Mouse (Mus musculus) mature B cell (primary cell): Measurements from ENCODE around the gene Cand2.
"Not testable (repeated sequence)": the region's sequence is repeated elsewhere in the genome, so short reads cannot be mapped to it uniquely, and the experiment has no call there.

Source experiments
- in situ Hi-C: fragments of 300-500 bp; cut with MboI; formaldehyde crosslinking; loops from 2 replicates; pipeline ENCODE4 v1.14.3; 2019

Cand2 gene

DNA sequence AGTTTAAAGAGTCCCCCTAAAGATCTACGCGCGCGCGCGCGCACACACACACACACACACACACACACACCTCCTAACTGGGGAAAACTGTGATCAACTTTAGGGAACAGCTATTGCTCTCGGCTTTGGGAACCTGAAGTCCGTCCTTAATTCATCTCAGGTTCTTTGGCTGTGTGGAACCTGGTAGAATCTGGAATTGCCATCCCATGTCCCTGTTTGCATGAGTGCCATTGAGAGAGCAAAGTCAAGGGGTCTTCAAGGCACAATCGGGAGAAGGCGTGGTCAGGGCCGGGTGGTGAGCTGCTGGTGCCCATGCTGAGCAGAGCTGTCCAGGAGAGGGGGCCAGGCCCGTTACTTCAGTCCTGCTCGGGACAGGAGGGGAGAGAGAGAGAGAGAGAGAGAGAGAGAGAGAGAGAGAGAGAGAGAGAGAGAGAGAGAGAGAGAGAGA, 348 bp upstream of the Cand2 start:
- in situ Hi-C loops = no loop called here

DNA sequence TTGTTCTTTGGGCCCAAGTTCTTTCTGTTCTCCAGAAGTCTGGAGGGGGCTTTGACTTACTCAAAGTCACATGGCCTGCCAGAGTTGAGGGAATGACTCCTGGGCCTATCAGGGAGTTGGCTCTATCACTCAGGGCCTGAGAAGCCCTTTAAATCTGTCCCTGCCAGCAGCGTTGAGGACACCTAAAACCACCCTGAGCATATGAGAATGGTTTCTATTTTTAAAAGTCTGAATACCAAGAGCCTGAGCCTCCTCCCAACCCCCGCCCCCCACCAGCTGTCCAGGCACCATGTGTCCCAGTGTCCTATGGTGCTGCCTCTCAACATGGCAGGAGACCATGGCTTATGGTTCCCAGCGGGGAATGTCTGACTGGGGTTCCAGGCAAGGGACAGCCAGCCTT, 1.5 kb downstream of the Cand2 start:
- in situ Hi-C loops = no loop called here

DNA sequence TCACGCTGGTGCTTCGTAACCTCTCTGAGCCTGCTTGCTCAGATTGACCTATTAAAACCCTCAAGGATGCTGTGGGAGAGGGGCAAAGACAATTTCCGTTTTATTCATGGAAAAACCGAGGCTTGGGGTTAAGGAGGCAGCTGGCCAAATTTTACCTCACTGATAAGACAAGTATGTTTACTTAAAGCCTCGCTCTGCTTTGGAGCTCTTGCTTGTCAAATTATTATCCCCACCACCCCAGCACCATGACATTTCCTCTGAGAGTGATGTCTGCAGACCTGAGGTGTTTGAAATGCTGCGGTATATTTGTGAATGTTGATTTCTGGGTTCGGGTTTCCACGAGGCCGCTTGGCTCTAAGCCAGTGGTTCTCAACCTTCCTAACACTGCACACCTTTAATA, 2.0 kb downstream of the Cand2 start:
- in situ Hi-C loops = no loop called here

DNA sequence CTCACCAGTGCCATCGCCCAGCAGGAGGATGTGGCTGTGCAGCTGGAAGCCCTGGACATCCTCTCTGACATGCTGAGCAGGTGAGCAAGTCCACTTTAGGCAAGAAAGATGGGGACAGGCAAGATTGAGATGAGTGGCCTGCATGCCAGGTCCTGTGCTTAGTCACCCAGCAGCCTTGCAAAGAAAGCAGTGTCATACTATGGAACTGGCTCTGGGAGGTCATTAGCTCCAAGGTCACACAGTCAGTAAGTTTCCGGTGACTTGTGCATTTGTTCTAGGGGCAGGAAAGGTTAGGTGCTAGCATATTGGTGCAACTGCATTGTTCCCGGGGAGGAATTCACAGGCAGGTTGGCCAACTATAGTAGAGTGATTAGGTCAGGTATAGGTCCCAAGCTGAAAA, 8.4 kb downstream of the Cand2 start:
- in situ Hi-C loops = no loop called here

DNA sequence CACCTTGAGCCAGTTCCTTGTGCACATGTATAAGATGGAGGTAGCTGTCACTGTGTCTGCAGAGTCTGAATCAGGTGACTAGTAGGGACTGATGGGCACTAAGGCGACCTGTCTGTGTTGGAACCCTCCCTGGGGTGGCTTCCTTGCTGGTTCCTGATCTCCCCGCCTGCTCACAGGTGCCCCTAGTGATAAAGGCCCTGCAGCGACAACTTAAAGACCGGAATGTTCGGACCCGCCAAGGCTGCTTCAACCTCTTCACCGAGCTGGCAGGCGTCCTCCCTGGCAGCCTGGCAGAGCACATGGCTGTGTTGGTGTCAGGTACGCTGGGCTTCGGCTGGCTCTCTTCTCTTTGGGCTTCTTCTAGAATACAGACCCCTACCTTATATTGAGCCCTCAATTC, 16.7 kb downstream of the Cand2 start:
- in situ Hi-C loops = no loop called here

DNA sequence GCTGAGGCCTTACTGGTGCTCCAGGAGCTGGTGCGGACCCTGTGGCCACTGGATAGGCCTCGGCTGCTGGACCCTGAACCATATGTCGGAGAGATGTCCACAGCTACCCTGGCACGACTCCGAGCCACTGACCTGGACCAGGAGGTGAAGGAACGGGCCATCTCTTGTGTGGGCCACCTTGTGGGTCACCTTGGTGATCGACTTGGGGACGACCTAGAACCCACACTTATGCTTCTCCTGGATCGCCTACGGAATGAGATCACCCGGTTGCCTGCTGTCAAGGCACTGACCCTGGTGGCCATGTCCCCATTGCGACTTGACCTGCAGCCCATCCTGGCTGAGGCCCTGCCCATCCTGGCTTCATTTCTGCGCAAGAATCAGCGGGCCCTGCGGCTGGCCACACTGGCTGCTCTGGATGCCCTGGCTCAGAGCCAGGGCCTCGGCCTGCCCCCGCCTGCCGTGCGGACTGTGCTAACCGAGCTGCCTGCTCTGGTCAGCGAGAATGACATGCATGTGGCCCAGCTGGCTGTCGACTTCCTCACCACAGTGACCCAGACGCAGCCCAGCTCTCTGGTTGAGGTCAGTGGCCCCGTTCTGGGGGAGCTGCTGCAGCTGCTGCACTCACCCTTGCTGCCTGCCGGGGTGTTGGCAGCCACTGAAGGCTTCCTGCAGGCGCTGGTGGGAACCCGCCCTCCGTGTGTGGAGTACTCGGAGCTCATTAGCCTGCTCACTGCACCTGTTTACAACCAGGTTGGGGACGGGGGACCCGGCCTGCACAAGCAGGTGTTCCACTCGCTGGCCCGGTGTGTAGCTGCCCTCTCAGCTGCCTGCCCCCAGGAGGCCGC, 17.7 kb downstream of the Cand2 start:
- in situ Hi-C loops = no loop called here

DNA sequence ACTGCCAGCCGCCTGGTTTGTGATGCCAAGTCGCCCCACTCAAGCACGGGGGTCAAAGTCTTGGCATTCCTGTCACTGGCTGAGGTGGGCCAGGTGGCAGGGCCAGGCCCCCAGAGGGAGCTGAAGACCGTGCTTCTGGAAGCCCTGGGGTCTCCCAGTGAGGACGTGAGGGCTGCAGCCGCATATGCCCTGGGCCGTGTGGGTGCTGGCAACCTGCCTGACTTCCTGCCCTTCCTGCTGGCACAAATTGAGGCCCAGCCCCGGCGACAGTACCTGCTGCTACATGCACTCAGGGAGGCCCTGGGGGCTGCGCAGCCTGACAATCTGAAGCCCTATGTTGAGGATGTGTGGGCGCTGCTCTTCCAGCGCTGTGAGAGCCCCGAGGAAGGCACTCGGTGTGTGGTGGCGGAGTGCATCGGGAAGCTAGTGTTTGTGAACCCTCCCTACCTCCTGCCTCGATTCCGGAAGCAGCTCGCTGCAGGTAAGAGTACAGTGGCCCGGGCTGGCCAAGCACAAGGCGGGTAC, 18.4 kb downstream of the Cand2 start:
- in situ Hi-C loops = no loop called here

DNA sequence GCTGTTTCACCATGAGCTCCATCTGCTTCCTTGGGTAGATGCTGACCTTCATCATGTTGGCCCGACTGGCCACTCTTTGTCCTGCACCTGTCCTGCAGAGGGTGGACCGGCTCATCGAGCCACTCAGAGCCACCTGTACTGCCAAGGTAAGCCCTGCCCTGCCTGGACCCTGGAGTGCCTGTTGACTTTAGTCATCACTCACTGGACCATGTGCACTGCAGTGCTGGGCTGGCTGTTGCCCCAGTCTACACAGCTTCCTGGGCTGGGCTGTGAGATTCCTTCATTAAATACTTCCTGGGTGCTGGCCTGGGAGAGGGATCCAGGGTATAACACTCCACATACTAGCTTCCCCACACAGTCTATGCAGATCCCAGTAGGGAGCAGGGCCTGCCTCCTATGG, 27.5 kb downstream of the Cand2 start:
- in situ Hi-C loops = no loop called here

DNA sequence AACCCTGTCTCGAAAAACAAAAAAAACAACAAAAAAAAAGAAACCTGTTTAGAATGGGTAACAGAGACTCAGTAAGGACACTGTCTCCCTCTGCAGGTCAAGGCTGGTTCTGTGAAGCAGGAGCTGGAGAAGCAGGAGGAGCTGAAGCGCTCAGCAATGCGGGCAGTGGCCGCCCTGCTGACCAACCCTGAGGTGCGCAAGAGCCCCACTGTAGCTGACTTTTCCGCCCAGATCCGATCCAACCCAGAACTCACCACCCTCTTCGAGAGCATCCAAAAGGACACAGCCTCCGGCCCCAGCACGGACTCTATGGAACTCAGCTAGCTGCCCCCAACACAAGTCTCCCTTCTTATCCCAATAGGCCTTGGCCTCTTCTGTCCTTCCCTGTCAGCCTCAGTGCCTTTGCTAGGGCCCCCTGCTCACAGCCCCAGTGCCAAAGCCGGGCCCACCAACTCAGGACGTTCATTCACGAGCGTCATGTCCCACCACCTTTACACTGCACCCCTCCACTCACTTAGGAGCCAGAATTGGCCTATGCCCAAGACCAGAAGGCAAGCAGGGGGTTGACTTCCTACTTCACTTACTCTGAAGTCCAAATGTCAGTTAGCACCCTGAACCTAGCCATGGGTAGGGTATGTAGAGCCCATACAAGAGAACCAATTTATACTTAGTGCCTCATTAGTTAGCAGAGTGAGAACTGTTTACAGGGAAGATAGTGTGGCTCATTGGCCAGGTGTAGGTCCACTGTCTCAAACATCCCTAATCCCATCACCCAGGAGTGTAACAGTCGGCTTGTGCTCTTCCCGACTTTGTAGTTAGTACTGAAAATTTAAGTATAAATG, 29.4 kb downstream of the Cand2 start:
- in situ Hi-C loops = no loop called here

DNA sequence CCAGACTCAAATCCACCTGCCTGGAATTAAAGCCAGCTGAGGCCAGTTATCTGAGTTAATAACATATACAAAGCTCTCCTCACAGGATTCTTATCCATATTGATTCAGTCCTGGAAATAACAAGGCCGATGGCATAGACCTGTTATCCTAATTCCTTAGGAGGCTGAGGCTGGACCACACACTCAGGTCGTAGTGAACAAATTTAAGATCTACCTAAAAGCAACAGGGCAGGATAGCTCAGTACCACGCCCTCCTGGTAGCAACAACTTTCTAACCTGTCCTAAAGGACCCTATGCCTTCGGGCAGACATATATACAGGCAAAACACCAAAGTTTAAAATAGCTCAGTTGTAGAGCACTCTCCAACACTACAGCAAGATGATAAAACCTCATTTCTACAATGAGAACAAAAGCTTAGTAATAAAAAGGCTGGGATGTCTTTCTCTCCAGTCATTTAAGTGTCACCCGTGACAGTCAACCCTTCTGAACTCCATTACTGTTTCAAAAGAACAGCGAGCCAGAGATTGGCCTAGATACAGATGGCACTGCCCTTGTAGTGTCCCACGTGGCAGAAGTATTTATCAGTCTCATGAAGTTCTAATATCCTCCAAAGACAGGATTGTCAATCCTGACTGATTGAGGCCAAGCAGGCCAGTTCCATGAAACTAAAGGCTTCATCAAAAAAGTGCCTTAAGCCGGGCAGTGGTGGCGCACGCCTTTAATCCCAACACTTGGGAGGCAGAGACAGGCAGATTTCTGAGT, 30.3 kb downstream of the Cand2 start:
- in situ Hi-C loops = no loop called here

DNA sequence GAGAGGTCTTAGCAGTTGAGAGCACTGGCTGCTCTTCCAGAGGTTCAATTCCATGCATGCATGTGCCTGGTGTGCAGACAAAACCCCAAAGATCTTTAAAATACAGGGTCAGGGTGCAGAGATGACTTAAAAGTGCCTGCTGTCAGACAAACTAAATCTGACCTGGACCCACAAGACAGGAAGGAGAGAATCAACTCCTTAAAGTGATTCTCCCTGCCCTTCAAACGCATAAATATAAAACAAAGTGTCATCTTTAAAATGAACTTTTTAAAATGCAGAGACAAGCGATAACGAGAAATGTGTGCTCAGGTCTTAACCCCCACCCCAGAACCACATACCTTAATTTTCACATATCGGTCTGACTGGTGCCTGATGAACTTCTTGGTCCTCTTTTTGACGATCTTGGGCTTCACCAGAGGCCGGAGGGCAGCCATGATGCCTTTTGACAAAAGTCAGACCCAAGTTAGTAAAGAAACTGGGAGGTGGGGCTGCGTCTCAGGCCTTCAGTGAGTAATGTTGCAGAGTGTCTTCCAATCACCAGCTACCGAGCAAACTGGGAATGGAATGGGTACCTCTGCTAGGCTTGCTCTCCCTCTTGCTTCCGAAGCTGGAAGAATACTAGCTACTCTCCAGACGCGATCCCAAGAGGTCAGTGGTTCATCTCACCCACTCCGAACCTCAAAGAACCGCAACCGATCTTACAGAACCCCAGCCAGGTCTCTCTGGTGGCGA, 33.3 kb downstream of the Cand2 start:
- in situ Hi-C loops = no loop called here

DNA sequence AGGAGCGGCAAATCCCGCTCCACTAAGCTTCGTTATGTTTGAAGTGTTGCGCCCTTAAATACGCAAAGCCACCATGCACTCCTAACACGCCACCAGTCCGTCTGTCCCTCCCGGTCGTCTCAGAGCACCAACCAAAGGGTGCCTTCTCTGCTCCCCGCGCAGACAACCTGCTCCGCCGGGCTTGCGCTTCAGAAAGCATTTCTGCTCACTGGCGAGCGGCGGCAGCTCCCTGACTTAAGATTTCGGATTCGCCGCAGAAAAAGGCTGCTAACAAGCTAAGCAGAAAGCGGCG, 33.8 kb downstream of the Cand2 start:
- in situ Hi-C loops = no loop called here

DNA sequence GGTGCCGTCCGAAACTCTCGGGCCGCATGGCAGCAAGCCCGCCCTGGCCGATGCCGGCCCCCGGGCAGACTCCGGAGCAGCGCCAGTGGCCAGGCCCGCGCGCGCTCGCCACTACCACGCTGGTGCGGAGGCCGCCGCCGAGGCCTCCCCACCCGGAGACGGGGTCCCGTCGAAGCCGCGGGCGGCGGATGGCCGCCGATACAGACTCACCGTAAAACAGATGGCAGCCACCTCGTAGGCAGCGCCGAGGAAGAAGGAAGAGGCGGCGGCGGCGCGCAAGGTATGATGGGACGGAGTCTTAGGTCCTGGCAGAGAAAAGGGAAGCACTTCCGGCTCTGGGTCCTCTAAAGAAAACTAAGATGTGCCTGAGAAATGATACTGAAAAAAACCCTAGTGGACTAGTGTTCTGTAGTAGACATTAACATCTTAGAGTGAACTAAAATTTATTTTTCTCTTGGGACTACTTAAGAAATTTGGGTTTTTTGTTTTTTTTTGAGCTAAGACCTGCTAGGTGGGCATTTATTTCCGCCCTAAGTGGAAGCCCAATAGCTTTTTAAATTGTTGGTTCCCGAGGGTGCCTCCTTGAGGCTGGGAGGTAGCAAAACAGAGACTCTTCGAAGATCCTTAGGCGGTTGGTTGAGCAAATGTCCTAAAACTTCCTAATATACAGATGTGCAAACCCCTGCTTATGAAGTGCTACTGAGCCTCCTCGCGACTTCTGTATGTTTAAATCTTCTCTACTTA, 34.3 kb downstream of the Cand2 start, which contains the start of gene Rpl32:
TSS of gene Rpl32 (minus strand) at position 260 of the 744 bp plus-strand sequence.
- in situ Hi-C loops = no loop called here

DNA sequence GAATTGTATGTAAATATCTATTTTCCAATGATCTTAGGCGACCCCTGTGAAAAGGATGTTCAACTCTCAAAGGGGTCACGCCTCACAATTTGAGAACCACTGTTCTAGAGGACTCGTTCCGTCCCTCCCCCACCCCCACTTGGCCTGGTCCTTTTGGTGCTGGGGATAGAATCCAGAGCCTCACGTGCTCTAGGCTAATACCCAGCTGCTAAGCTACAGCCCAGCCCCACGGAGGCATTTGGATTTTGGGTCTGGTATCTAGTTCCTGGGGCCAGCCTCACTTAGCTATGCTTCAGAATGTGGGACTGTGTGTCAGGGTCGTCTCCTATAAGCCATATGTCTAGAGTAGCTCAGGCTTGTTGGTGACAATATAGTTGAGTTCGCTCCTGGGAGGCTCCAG, 37.3 kb downstream of the Cand2 start:
- in situ Hi-C loops = no loop called here

DNA sequence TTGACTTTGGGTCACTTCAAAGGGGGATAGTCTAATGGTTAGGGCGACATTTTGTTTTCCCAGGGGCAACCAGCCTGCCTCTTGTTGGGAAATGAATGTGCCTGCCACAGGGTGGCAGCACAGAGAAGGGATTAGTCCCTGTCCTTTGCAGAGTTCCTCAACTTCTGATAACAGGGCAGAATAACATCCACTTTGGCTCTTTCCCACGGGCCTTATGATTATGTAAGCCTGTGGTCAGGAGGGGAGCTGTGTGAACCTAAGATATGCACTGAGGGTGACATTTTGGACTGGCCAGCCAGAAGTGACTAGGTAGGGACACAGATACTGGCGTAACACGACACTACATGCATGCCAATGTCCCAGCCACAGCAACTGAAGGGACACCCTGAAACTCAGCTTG, 39.8 kb downstream of the Cand2 start:
- in situ Hi-C loops = no loop called here

DNA sequence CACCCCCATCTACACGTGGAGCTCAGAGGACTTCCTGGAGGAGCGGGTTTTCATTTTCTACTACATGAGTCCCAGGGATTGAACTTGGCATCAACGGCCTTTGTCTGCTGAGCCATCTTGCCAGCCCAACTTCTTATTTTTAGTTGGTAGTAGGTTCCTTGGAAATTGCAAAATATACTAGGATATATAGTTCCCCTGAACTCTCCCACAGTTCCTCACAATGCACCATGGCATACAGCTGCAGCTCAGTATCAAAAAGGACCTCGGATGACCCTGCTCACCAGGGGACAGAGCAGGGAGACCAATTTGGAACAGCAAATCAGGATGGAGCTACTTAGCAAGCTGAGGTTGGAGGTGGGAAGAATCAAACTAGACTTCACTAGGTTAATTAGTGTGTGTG, 40.7 kb downstream of the Cand2 start:
- in situ Hi-C loops = no loop called here

DNA sequence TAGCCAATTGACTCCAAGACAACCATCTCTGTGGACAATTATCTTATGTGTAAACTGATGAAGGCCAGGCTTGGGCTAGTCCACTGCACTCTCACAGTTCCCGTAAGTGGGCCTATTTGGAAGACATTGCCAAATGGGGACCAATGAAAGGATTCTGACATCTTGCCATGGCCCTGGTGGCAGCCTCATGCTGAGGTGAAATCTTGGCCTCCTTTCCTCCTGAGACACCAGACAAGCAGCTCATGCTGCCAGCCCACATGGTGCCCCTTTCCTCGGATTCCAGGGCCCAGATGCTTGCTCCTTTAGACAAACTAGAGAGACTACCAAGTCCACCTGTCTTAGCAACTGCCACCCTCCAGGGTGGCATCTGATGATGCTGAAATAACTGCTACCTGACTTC, 43.8 kb downstream of the Cand2 start:
- in situ Hi-C loops = no loop called here

DNA sequence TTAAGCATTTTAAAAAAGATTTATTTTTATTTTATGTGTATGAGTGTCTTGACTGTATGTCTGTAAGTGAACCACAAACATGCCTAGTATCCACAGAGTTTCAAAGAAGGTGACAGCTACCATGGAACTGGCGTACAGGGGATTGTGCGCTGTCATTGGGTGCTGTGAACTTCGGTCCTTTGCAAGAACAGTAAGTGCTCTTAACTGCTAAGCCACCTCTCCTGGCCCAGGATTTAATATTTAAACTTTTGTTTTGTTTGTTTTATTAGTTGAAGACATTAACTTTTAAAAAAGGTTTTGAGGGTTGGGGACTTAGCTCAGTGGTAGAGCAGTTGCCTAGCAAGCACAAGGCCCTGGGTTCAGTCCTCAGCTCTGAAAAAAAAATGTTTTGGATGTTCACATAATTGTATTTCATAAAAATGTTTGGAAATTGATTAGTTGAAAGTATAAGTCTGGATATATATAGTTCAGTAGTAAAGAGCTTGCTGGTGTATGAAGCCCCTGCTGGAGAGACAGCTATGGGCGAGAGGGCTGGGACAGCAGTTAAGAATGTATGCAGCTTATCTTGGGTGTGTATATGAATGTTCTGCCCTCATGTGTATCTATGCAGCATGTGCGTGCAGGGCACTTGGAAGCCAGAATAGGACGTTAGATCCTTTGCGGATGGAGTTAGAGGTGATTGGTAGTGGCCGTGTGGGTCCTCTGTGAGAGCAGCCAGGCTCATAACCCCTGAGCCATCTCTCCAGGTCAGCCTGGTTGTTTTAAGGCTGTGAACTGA, 47.1 kb downstream of the Cand2 start:
- in situ Hi-C loops = no loop called here

DNA sequence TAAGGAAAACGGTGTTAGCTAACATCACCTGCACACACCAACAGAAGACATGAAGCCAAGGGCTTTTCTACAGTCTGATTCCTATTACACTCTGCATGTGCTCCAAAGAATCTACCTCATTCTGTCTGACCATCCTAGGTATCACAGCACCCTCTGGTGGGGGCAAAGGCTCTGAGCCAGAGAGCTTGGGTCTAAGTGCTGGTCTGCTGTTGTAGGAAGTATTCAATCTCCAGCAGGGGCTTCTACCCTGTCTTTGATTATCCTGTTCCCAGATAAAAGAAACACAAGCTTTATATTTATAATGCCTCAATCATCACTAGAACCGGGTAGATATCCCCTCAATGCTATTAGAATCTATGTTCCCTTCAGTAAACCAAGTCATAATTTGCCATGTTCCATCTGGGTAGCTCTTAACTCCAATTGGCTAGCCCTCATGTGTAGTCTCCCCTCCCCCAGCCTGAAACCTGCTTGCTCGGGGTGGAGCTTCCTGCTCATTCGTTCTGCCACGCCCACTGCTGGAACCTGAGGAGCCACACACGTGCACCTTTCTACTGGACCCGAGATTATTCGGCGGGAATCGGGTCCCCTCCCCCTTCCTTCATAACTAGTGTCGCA, 49.6 kb downstream of the Cand2 start:
- in situ Hi-C loops = not testable (repeated sequence)
